Mouse (Mus musculus) G1E (cell line): Measurements from ENCODE around the gene Gucd1.

Experiments used
- CTCF ChIP-seq: IDR thresholded peaks from 2 replicates; pipeline ENCODE4 v1.5.1; 2012; ENCODE audit warnings: low read depth, low read length, inconsistent platforms, mixed read lengths
- GATA1 ChIP-seq: IDR thresholded peaks from 2 replicates; pipeline ENCODE4 v1.6.1; 2012; ENCODE audit warnings: borderline replicate concordance, low read length, inconsistent platforms, mixed read lengths
- GATA2 ChIP-seq: IDR thresholded peaks from 2 replicates; pipeline ENCODE4 v1.6.1; 2012; ENCODE audit warnings: low read depth, low read length, inconsistent platforms, borderline replicate concordance
- POLR2AphosphoS5 ChIP-seq: IDR thresholded peaks from 2 replicates; pipeline ENCODE4 v1.6.1; 2012; ENCODE audit warnings: low read depth, low read length, inconsistent platforms; ENCODE audit not compliant: insufficient replicate concordance
- TAL1 ChIP-seq: conservative IDR thresholded peaks from 2 replicates; pipeline ENCODE4 v1.6.1; 2012; ENCODE audit warnings: low read depth, low read length, inconsistent platforms, mixed read lengths

DNA sequence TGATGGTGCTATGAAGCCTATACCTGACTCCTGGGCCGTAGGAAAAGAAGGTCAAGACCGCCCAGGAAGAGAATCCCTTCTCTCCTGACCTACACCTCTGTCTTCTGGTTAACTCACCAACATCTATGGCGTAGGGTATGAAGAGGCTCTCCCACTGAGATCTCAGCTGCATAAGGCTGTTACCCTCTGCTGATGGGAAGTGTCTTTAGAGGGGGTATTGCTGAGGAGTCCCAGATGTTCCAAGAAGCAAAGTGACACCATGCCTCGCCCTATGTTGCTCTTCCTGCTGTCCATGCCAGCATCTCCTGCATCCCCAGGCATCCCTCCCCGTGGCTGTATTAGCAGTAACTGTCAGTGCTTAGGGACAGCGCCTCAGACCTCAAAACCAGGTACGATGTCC, 178.4 kb downstream of the Gucd1 start:
- TF ChIP-seq CTCF (no peak), GATA1 (no peak), TAL1 (no peak), POLR2AphosphoS5 (no peak), GATA2 (no peak)
